Mouse (Mus musculus) central nervous system, embryonic 11.5 days (tissue): ENCODE data around the gene Zfp770. TPM values are rescaled to one million over a fixed set of nuclear protein-coding genes. Genes with fewer than 3 reads are reported as not detected.

Experiments used
- polyA plus RNA-seq: library from polyadenylated mRNA; depleted of rRNA; stranded (reverse); fragments of >200 nt; gene quantifications from 2 replicates; pipeline ENCODE4 v1.2.3, GENCODE M21; 2012; rRNA removed

Zfp770 gene
- polyA plus RNA-seq = 6.1 and 9.7 TPM in 2 replicates

GRCm38 (mm10) chr2:114200932-114201559 is at the start of gene Zfp770:
Zfp770 (minus strand) TSS chr2:114201469.

GRCm38 (mm10) chr2:114186924-114187323 is 14.3 kb downstream of the Zfp770 start, which contains the start of gene Aqr:
Aqr (minus strand) TSS chr2:114187024.

Other genes starting within 250 kb of the Zfp770 start
- gene Gjd2, start 187.8 kb downstream of the Zfp770 start, polyA plus RNA-seq = 2.7 and 2.8 TPM in 2 replicates
- 116 and 443 TPM in 2 replicates for gene Actc1, start 147.9 kb downstream of the Zfp770 start, polyA plus RNA-seq
- 44.3 and 50.9 TPM in 2 replicates for gene Aqr, start 14.4 kb downstream of the Zfp770 start, polyA plus RNA-seq